Mouse (Mus musculus) hindbrain, embryonic 10.5 days (tissue): ENCODE results near the gene Noxo1. TPM values are rescaled to one million over a fixed set of nuclear protein-coding genes. Genes with fewer than 3 reads are reported as not detected.
"Not testable (repeated sequence)": the region's sequence is repeated elsewhere in the genome, so short reads cannot be mapped to it uniquely, and the experiment has no call there.

Experiments used
- DNase-seq: peaks from one replicate; pipeline ENCODE4 v3.0.0-alpha.2; 2017; ENCODE audit warnings: low spot score
- H3K27ac ChIP-seq: fragments of 300-500 bp; sonication (generic); 2 replicates; pipeline ENCODE4 v1.5.1; 2016; ENCODE audit warnings: mild to moderate bottlenecking, moderate library complexity
- H3K27me3 ChIP-seq: fragments of 300-500 bp; sonication (generic); 2 replicates; pipeline ENCODE4 v1.6.1; 2016; ENCODE audit warnings: mild to moderate bottlenecking; ENCODE audit not compliant: poor library complexity, insufficient read depth, severe bottlenecking
- H3K36me3 ChIP-seq: fragments of 300-500 bp; sonication (generic); 2 replicates; pipeline ENCODE4 v1.6.1; 2016; ENCODE audit warnings: mild to moderate bottlenecking, moderate library complexity
- H3K4me1 ChIP-seq: fragments of 300-500 bp; sonication (generic); replicated peaks from 2 replicates; pipeline ENCODE4 v1.6.1; 2016; ENCODE audit warnings: mild to moderate bottlenecking
- H3K4me3 ChIP-seq: fragments of 300-500 bp; sonication (generic); 2 replicates; pipeline ENCODE4 v1.5.1; 2016; ENCODE audit warnings: mild to moderate bottlenecking, moderate library complexity
- H3K9me3 ChIP-seq: fragments of 300-500 bp; sonication (generic); 2 replicates; pipeline ENCODE4 v1.6.1; 2016; ENCODE audit warnings: mild to moderate bottlenecking, moderate library complexity
- WGBS: fragments of 180-500 bp; shearing (Covaris S2); methylation state at CpG from one replicate; pipeline ENCODE4 v1.1.7; 2016; 5-methylcytosine and 5-hydroxymethylcytosine counted together
- polyA plus RNA-seq: library from polyadenylated mRNA; unstranded; fragments of >200 nt; fragmentation: Nextera tagmentation; extraction: Ambion mirVana; gene quantifications from 2 replicates; pipeline ENCODE4 v1.2.1, GENCODE M21; 2016

Noxo1 gene
- polyA plus RNA-seq, 1 experiment from 2014 or later = 1.5 TPM

DNA sequence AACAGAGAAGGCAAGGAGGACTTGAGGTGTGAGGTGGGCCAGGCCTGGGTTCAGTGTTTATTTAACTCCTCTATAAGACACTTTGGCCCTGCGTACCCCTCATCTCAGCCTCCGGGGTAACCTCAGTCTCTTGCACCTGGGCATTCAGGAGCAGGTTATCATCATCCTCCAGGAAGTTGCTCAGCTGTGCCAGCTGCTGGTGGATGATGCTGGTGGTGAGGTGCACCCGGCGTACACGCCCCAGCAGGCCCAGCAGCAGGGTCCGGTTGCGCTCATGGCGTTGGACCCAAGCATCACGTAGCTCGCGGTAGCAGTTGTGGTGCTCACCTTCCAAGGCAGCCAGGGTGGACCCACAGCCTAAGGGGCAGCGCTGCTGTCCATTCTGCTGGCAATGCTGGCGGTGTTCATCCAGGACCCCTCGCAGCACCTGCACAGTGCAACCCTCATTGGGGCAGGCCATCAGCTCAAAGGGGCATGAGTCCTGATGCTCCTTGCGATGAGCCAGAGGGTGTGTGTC lies 20.2 kb downstream of the Noxo1 start:
- Histone ChIP-seq H3K4me3 (peak overlapping the region; percentile 9; the same call in 1 of the 2 replicates), H3K27ac (no peak overlapping the region), H3K4me1 (peaks cover 14% of the 10 kb centered on the region), H3K9me3 (no peaks in the 10 kb centered on the region), H3K36me3 (peaks cover 41% of the 10 kb centered on the region), H3K27me3 (no peaks in the 10 kb centered on the region)
- no peak for DNase-seq
- WGBS = 94% methylated on average over 15 of the region's 15 CpGs

DNA sequence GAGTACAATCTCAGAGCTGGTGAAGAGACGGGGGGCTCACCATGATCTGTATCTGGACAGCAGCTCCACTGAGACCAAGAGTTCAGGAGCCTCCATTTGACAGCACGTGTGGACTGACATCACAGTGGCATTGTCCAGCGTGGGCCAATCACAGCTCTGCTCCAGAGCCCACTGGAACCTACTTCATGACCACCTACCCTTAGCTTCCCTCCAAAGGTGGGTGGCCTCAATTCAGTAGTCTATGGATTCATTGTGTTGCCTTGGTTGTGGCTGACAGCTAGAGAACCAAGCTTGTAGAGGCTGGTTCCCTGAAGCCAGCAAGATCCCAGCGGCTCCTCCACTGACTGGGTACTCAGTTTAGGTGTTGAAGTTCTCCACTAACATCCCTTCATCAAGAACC lies 21.9 kb downstream of the Noxo1 start, which contains the start of the genes Rnf151 and Rps2:
Rnf151 (minus strand) TSS at position 121 of the 400 bp plus-strand sequence.
Rps2 (plus strand) TSS at position 174 of the 400 bp plus-strand sequence.
- DNase-seq = no peak
- Histone ChIP-seq H3K36me3 (peaks cover 56% of the 10 kb centered on the region), H3K9me3 (no peaks in the 10 kb centered on the region), H3K27ac (0 out of 2 replicates have a peak within 1 kb of the TSS, but pooled peaks have one; percentile 94), H3K27me3 (no peaks in the 10 kb centered on the region), H3K4me1 (peaks cover 31% of the 10 kb centered on the region), H3K4me3 (peak within 1 kb of the TSS; percentile 82)
- WGBS = 84% methylated on average over 4 of the region's 4 CpGs

DNA sequence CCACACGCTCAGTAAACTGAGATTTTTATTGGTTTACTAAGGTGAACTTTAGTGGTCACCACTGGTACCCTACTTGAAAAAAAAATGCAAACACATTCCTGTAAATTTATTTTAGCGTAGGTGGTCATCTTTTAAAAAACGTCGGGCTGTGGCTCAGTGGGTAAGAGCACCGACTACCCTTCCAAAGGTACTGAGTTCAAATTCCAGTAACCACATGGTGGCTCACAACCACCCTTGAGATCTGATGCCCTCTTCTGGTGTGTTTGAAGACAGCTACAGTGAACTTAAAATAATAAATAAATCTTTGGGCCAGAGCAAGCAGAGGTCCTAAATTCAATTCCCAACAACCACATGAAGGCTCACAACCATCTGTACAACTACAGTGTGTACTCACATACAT lies 22.9 kb downstream of the Noxo1 start:
- Histone ChIP-seq H3K27ac (peak overlapping the region; percentile 94), H3K4me1 (peaks cover 40% of the 10 kb centered on the region), H3K36me3 (peaks cover 56% of the 10 kb centered on the region), H3K4me3 (peak overlapping the region; percentile 82)
- not testable (repeated sequence) for H3K9me3 ChIP-seq, DNase-seq, H3K27me3 ChIP-seq
- WGBS = 65% methylated on average over 5 of the region's 5 CpGs

DNA sequence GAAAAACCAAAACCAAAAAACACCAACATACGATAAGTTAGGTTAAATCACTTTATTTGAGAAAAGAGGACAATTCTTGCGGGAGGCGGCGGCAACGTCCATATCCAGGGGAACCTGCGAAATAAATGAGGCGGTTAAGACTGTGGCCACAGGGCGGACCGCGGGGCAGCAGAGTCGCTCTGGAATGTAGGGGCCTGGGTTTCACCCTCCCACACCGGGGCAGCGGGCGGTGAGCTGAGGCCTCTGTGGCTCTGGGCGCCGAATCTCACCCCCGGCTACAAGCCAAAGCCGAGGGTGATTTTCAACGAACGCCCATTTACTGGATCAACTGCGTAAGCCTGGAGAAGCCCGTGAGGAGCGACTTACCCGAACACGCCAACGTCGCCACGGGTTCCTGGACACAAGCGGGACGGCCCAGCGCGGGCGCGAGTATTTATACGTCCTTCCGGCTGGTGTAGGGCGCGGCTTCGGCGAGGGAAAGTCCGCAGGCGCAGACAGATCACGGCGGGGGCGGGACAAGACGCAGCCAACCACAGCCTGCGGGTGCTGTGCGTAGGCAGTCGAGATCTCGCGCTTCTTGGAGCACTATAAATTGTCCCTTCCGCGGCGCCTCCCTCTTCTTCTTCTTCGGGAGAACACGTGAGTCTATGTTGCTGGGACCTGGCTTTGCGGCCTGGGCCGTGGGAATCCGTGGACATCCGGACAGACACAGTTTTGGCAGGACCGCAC lies 23.6 kb downstream of the Noxo1 start:
- WGBS = under 1% methylated on average over 61 of the region's 61 CpGs
- peak; percentile 99 for DNase-seq
- Histone ChIP-seq H3K27me3 (no peaks in the 10 kb centered on the region), H3K9me3 (no peaks in the 10 kb centered on the region), H3K4me1 (peaks cover 44% of the 10 kb centered on the region), H3K36me3 (peaks cover 56% of the 10 kb centered on the region), H3K4me3 (peak overlapping the region; percentile 82), H3K27ac (peak overlapping the region; percentile 94)

DNA sequence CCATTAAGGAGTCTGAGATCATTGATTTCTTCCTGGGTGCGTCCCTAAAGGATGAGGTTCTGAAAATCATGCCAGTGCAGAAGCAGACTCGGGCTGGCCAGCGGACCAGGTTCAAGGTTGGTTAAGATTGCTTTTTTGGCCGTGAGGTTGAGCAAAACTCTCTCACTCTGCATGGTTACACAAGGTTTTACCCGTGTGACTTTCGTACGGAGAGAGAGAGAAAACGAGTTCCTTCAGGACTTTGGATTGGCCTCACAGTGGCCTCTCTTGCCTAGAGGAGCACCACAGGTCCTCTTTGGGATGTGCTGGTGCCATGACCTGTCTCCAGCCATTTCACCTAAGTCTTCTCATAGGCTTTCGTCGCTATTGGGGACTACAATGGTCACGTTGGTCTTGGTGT lies 24.6 kb downstream of the Noxo1 start:
- peak; percentile 14 for DNase-seq
- not testable (repeated sequence) for H3K9me3 ChIP-seq, H3K27me3 ChIP-seq
- H3K36me3 ChIP-seq = peaks cover 53% of the 10 kb centered on the region
- H3K4me1 ChIP-seq = peaks cover 44% of the 10 kb centered on the region
- peak overlapping the region; percentile 82 for H3K4me3 ChIP-seq
- 1% methylated on average over 11 of the region's 11 CpGs for WGBS
- peak overlapping the region; percentile 94 for H3K27ac ChIP-seq

DNA sequence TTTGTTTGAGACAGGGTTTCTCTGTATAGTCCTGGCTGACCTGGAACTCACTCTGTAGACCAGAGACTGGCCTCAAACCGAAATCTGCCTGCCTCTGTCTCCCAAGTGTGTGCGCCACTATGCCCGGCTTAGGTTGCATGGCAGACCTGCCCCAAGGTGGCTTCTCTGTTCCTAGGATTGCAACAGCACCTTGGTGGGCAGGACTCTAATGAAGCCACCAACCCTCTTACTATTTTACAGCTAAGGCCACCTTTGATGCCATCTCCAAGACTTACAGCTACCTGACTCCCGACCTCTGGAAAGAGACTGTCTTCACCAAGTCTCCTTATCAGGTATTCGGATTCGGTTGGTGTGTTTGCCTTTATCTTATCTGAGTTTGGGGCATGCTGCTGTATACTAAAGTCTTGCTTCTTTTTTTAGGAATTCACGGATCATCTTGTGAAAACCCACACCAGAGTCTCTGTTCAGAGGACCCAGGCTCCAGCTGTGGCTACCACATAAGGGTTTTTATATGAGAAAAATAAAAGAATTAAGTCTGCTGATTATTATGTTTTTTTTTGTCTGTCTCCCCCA lies 25.4 kb downstream of the Noxo1 start:
- DNase-seq, H3K9me3 ChIP-seq, H3K27me3 ChIP-seq, H3K27ac ChIP-seq: not testable (repeated sequence)
- peak overlapping the region; percentile 82 for H3K4me3 ChIP-seq
- WGBS = 70% methylated on average over 7 of the region's 7 CpGs
- peaks cover 44% of the 10 kb centered on the region for H3K36me3 ChIP-seq
- H3K4me1 ChIP-seq = peaks cover 44% of the 10 kb centered on the region

DNA sequence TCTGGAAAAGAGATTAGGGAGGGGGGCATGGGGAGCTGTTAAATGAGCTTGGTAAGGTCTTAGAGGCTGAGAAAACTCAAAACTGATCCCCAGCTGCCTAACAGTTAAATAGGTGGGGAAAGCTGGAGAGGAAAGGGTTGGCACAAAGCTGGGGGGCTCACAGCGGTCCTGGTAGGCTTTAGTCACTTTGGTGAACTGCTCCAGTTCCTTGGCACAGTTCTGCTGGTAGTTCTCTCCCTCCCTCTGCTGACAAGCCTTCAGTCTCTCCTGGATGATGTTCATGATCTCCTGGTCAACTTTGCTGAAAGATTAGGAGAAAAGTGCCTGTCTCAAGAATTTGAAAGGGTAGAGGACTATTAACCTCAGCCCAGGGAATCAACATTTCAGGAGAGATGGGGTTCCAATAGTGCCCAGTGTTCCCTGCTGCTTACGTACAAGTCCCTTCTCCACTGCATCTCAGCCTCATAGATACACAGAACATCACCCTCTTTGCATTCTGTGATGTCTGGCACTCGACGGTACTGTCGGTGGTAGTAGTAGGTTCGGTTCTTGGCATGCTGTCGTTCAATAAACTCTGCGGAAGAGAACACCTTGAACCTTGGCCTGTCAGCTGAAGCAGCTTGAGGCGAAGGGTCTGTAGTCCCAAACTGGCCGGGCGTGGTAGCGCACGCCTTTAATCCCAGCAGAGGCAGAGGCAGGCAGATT lies 26.3 kb downstream of the Noxo1 start:
- H3K36me3 ChIP-seq = peaks cover 35% of the 10 kb centered on the region
- no peaks in the 10 kb centered on the region for H3K9me3 ChIP-seq
- H3K4me1 ChIP-seq = peaks cover 44% of the 10 kb centered on the region
- H3K27ac ChIP-seq = no peak overlapping the region
- whole genome bisulfite sequencing = 37% methylated on average over 13 of the region's 13 CpGs
- peak overlapping the region; percentile 82 for H3K4me3 ChIP-seq
- no peaks in the 10 kb centered on the region for H3K27me3 ChIP-seq
- peak; percentile 23 for DNase-seq

DNA sequence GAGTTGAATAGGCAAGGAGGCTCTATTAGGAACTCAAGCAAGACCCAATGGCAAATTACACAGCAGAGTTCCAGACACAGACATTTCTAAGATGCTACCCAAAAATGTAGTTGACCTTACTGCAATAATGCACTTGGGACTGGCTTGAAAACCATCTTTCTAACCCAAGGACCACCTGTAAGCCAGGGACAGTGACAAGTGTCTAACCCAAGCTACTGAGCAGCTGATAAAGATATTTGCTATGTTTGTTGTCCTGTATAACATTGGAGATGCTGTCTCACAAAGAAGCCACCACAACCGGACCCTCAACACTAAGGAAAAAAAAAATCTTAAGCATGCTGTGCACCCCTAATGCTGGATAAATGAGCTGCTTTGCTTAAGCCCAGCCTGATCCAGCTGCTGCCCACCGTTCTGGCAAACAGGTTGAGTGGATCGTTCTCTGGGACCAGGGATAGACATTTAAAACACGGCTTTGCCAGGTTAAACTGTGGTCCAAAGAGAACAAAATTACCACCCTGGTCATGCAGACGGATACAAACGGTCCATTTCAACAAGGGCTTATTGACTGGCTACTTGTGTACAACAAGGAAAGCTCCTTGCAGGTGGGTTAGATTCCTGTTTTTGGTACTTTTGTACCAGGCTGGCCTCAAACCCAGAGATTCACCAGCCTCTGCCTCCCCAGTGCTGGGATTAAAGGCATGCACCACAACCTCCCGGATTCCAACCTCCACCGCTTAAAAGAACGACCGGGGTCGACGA lies 27.3 kb downstream of the Noxo1 start:
- H3K9me3 ChIP-seq = no peaks in the 10 kb centered on the region
- DNase-seq = peak; percentile 11
- H3K27me3 ChIP-seq = 0 out of 2 replicates have a peak, but pooled peaks cover 3% of the 10 kb centered on the region
- WGBS = 5% methylated on average over 12 of the region's 12 CpGs
- H3K4me1 ChIP-seq = peaks cover 41% of the 10 kb centered on the region
- peak overlapping the region; percentile 82 for H3K4me3 ChIP-seq
- H3K27ac ChIP-seq = peak overlapping the region; percentile 88
- peaks cover 26% of the 10 kb centered on the region for H3K36me3 ChIP-seq

DNA sequence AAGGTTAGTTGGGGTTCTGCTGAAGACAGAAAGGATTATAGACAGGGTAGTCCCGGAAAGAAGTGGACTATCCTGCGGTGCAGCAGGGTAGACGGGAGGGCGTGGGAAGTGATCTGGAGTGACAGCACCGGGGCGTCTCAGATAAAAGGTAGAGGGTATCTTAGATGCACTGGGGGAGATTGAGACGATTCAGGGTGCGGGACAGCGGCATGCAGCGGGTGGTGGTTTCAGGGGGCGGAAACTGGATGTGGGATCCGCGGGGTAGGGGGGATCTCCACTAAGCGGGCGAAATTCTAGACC lies 27.8 kb downstream of the Noxo1 start:
- WGBS = under 1% methylated on average over 15 of the region's 15 CpGs

DNA sequence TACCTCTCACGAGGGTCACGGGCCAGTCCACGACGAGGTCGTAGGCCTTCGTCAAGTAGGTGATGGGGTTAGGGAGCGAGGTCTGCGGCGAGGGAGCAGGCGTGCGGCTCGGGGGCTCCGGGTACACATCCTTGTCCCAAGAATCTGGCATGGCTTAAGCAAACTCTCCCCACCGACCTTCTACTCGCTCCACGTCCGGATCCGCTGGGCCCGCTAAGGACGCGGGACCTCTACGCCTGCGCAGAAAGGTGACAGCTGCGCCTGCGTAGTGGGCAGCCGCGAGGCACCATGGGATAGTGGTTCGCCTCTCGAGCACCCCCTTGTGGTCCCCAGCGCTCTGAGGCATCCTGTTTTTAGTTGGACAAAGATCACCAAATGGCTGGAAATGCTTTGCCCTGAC lies 28.1 kb downstream of the Noxo1 start, which contains the start of gene Ndufb10:
Ndufb10 (minus strand) TSS at position 295 of the 400 bp plus-strand sequence.
- peak; percentile 97 for DNase-seq
- Histone ChIP-seq H3K36me3 (peaks cover 21% of the 10 kb centered on the region), H3K9me3 (no peaks in the 10 kb centered on the region), H3K4me3 (peak within 1 kb of the TSS; percentile 82), H3K27ac (peak within 1 kb of the TSS; percentile 88), H3K4me1 (peaks cover 32% of the 10 kb centered on the region), H3K27me3 (0 out of 2 replicates have a peak, but pooled peaks cover 5% of the 10 kb centered on the region)
- under 1% methylated on average over 30 of the region's 30 CpGs for WGBS

More for the DNA sequence above, 27.8 kb downstream of the Noxo1 start:
- peaks cover 21% of the 10 kb centered on the region for H3K36me3 ChIP-seq
- peaks cover 35% of the 10 kb centered on the region for H3K4me1 ChIP-seq
- H3K9me3 ChIP-seq = no peaks in the 10 kb centered on the region
- 0 out of 2 replicates have a peak, but pooled peaks cover 5% of the 10 kb centered on the region for H3K27me3 ChIP-seq
- peak overlapping the region; percentile 88 for H3K27ac ChIP-seq
- no peak for DNase-seq
- H3K4me3 ChIP-seq = peak overlapping the region; percentile 82

DNA sequence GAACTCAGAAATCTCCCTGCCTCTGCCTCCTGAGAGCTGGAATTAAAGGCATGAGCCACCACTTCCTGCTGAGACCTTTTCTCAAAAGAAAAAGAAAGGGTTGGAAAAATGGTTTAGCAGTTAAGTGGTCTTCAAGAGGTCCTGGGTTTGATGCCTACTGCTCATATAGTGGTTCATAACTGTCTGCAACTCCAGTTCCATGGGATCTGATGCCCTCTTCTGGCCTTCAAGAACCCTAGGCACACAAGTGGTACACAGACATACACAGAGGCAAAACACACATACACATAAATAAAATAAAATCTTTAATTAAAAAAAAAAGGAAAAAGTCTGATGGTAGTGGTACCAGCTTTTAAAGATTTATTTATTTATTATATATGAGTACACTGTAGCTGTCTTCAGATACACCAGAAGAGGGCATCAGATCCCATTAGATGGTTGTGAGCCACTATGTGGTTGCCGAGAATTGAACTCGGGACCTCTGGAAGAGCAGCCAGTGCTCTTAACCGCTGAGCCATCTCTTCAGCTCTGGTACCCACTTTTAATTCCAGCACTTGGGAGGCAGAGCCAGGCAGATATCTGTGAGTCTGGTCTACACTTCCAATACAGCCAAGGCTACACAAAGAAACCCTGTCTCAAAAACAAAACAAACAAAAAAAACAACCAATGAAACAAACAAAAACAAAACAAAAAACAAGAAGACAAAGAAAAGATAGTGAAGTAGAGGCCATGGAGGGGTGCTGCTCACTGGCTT lies 29.8 kb downstream of the Noxo1 start:
- Histone ChIP-seq H3K9me3 (no peaks in the 10 kb centered on the region), H3K27me3 (0 out of 2 replicates have a peak, but pooled peaks cover 5% of the 10 kb centered on the region), H3K27ac (no peak overlapping the region), H3K36me3 (peaks cover 18% of the 10 kb centered on the region), H3K4me3 (no peak overlapping the region), H3K4me1 (peaks cover 32% of the 10 kb centered on the region)
- 76% methylated on average over 3 of the region's 3 CpGs for WGBS
- no peak for DNase-seq
